ENCODE assay signal across 28 mouse cellular contexts in genomic region chr1:107445352-107445751, GRCm38 (mm10). TPM values are rescaled to one million over a fixed set of nuclear protein-coding genes. Genes with fewer than 3 reads are reported as not detected.
DNase-seq lines count a peak whose midpoint lies in the region; ATAC-seq and TF ChIP-seq lines count a peak whose summit lies in the region.
"Had no signal": no experiment of that assay in that cellular context is flagged by ENCODE, and none has a peak within 500 bp of the region (broad histone marks: within the 10 kb centered on the region; RNA-seq: fewer than 3 reads in every experiment).

No protein-coding gene starts in this region.

- H3K4me1 ChIP-seq in hindbrain, postnatal 0 days (ENCODE audit: insufficient read depth, low read length) = no peaks in the 10 kb centered on the region
- H3K4me1 ChIP-seq in hindbrain, embryonic 11.5 days (replicated peaks; ENCODE audit: control insufficient read depth, insufficient read depth, low read length) = no peaks in the 10 kb centered on the region
- peaks cover 0 to 3% of the 10 kb centered on the region in 2 experiments; a peak in 2 of 4 replicates for H3K4me1 ChIP-seq in MEL (ENCODE audit: control insufficient read depth in 1 of 2, insufficient read depth in 2 of 2, low read length in 2 of 2)
- H3K4me1 ChIP-seq: embryonic facial prominence, embryonic 15.5 days; forebrain, embryonic 10.5 days; heart, embryonic 10.5 days; heart, embryonic 15.5 days; hindbrain, embryonic 15.5 days had no signal

- no peak for ATAC-seq in hindbrain, postnatal 0 days
- no peak for ATAC-seq in hindbrain, embryonic 11.5 days (ENCODE audit: low FRiP score)
- ATAC-seq in frontal cortex, adult (ENCODE audit: low TSS enrichment) = no peak
- no peak for ATAC-seq in activated CD4-positive, CD25-positive, alpha-beta regulatory T cell, adult 4 months
- ATAC-seq: forebrain, embryonic 14.5 days had no signal

- no peaks in the 10 kb centered on the region for H3K36me3 ChIP-seq in hindbrain, postnatal 0 days (ENCODE audit: insufficient read depth, low read length)
- H3K36me3 ChIP-seq in hindbrain, embryonic 11.5 days (ENCODE audit: control insufficient read depth, insufficient read depth, low read length) = no peaks in the 10 kb centered on the region
- H3K36me3 ChIP-seq in MEL (ENCODE audit: control insufficient read depth in 1 of 2, insufficient read depth in 2 of 2, low read length in 2 of 2) = peaks cover 0 to 8% of the 10 kb centered on the region in 2 experiments; a peak in 2 of 4 replicates
- H3K36me3 ChIP-seq: embryonic facial prominence, embryonic 15.5 days; forebrain, embryonic 10.5 days; heart, embryonic 10.5 days; heart, embryonic 15.5 days; hindbrain, embryonic 15.5 days had no signal

- no peaks in the 10 kb centered on the region for H3K9me3 ChIP-seq in hindbrain, postnatal 0 days (ENCODE audit: low read length)
- H3K9me3 ChIP-seq in hindbrain, embryonic 11.5 days (ENCODE audit: control insufficient read depth, low read length) = no peaks in the 10 kb centered on the region
- no peaks in the 10 kb centered on the region for H3K9me3 ChIP-seq in MEL (replicated peaks; ENCODE audit: insufficient read depth, low read length)
- H3K9me3 ChIP-seq: embryonic facial prominence, embryonic 15.5 days; forebrain, embryonic 10.5 days; heart, embryonic 10.5 days; heart, embryonic 15.5 days; hindbrain, embryonic 15.5 days had no signal

- TF ChIP-seq CTCF in hindbrain, postnatal 0 days (IDR thresholded peaks at IDR 0.05; ENCODE audit: low read depth) = no peak
- TF ChIP-seq CTCF in MEL (IDR thresholded peaks at IDR 0.05 in 2 of 3, conservative IDR thresholded peaks at IDR 0.05 in 1 of 3; ENCODE audit: control insufficient read depth in 1 of 3, insufficient read depth in 1 of 3, low read depth in 2 of 3, low read length in 3 of 3, poor library complexity in 1 of 3, severe bottlenecking in 1 of 3) = no peak
- TF ChIP-seq CTCF in brain, embryonic 14.5 days (IDR thresholded peaks at IDR 0.05; ENCODE audit: borderline replicate concordance, extremely low read depth, insufficient read depth, insufficient read length) = no peak

- H3K27me3 ChIP-seq in hindbrain, postnatal 0 days (ENCODE audit: insufficient read depth, low read length) = no peaks in the 10 kb centered on the region
- no peaks in the 10 kb centered on the region for H3K27me3 ChIP-seq in hindbrain, embryonic 11.5 days (ENCODE audit: control insufficient read depth, insufficient read depth, low read length)
- no peaks in the 10 kb centered on the region for H3K27me3 ChIP-seq in MEL (ENCODE audit: control insufficient read depth in 1 of 2, insufficient read depth in 2 of 2, low read length in 2 of 2)
- H3K27me3 ChIP-seq: CH12.LX; embryonic facial prominence, embryonic 15.5 days; heart, embryonic 15.5 days; hindbrain, embryonic 15.5 days had no signal

- no peak overlapping the region for H3K4me2 ChIP-seq in hindbrain, postnatal 0 days (ENCODE audit: low read depth, low read length)
- H3K4me2 ChIP-seq in hindbrain, embryonic 11.5 days (replicated peaks; ENCODE audit: low read depth, low read length) = no peak overlapping the region
- H3K4me2 ChIP-seq: embryonic facial prominence, embryonic 15.5 days; heart, embryonic 15.5 days; hindbrain, embryonic 15.5 days had no signal

- H3K4me3 ChIP-seq in hindbrain, postnatal 0 days (ENCODE audit: low read length) = no peak overlapping the region
- H3K4me3 ChIP-seq in hindbrain, embryonic 11.5 days (ENCODE audit: low read depth, low read length) = no peak overlapping the region
- H3K4me3 ChIP-seq in MEL (ENCODE audit: control insufficient read depth in 1 of 2, insufficient read depth in 1 of 2, low read depth in 2 of 2, low read length in 2 of 2) = no peak overlapping the region
- H3K4me3 ChIP-seq: embryonic facial prominence, embryonic 15.5 days; erythroblast, embryonic 14.5 days; forebrain, embryonic 10.5 days; heart, embryonic 10.5 days; heart, embryonic 15.5 days; hindbrain, embryonic 15.5 days had no signal

- no peaks in the 10 kb centered on the region; the same call in 1 of the 2 replicates for H3K79me2 ChIP-seq in MEL (ENCODE audit: control insufficient read depth, insufficient read depth, low read length, poor library complexity)

- TF ChIP-seq POLR2A in MEL (IDR thresholded peaks at IDR 0.05; ENCODE audit: control insufficient read depth in 1 of 2, insufficient read depth in 1 of 2, low read depth in 1 of 2, low read length in 2 of 2, poor library complexity in 1 of 2) = no peak
- TF ChIP-seq POLR2A in brain, embryonic 14.5 days (IDR thresholded peaks at IDR 0.05; ENCODE audit: borderline replicate concordance, extremely low read depth, insufficient read depth, insufficient read length, poor library complexity, severe bottlenecking) = no peak

- DNase-seq in hindbrain, postnatal 0 days (ENCODE audit: low spot score) = peak; percentile 10
- no peak for DNase-seq in hindbrain, embryonic 11.5 days (ENCODE audit: low spot score)
- DNase-seq in MEL (ENCODE audit: low read depth, low spot score) = peak; percentile 49
- DNase-seq in brain, embryonic 14.5 days (ENCODE audit: low read depth) = peak; percentile 1
- DNase-seq in right cerebral cortex, postnatal 4 days = no peak
- DNase-seq: adrenal gland, postnatal 25 days; cerebellum, adult 11 months; cerebellum, adult 8-10 months; cerebellum, postnatal 14 days; embryo, embryonic 11 days; gastrocnemius, postnatal 36 days; heart, adult 11 months; heart, postnatal 14 days had no signal

- WGBS in hindbrain, postnatal 0 days = 69% methylated on average over 5 of the region's 5 CpGs
- WGBS in hindbrain, embryonic 11.5 days = 78% methylated on average over 5 of the region's 5 CpGs

- no peak overlapping the region for H3K9ac ChIP-seq in hindbrain, postnatal 0 days (replicated peaks; ENCODE audit: low read length)
- no peak overlapping the region for H3K9ac ChIP-seq in hindbrain, embryonic 11.5 days (ENCODE audit: low read depth, low read length)
- no peak overlapping the region for H3K9ac ChIP-seq in MEL (ENCODE audit: control insufficient read depth, low read depth, low read length, poor library complexity, severe bottlenecking)
- H3K9ac ChIP-seq: embryonic facial prominence, embryonic 15.5 days; heart, embryonic 15.5 days; hindbrain, embryonic 15.5 days had no signal

- no peak overlapping the region for H3K27ac ChIP-seq in hindbrain, postnatal 0 days
- no peak overlapping the region for H3K27ac ChIP-seq in hindbrain, embryonic 11.5 days (ENCODE audit: low read depth, low read length)
- no peak overlapping the region for H3K27ac ChIP-seq in MEL (ENCODE audit: control insufficient read depth, low read depth, low read length)
- H3K27ac ChIP-seq: embryonic facial prominence, embryonic 15.5 days; forebrain, embryonic 10.5 days; heart, embryonic 10.5 days; heart, embryonic 15.5 days; hindbrain, embryonic 15.5 days had no signal

- no peak for TF ChIP-seq RAD21 in MEL (IDR thresholded peaks at IDR 0.05; ENCODE audit: low read depth, low read length)

- 0 out of 4 replicates have a peak, but pooled peaks of 1 of the 2 experiments have one; percentile 22 for TF ChIP-seq EP300 in MEL (IDR thresholded peaks at IDR 0.05; ENCODE audit: low read depth in 1 of 2, low read length in 2 of 2)

TF ChIP-seq in MEL, 35 proteins besides CTCF, POLR2A, EP300 and RAD21:
- TF ChIP-seq ZNF384 (IDR thresholded peaks at IDR 0.05; ENCODE audit: low read depth, low read length) (no peak), MAZ (IDR thresholded peaks at IDR 0.05; ENCODE audit: low read depth, low read length) (no peak), MYB (IDR thresholded peaks at IDR 0.05; ENCODE audit: low read depth, low read length) (no peak), GABPA (IDR thresholded peaks at IDR 0.05; ENCODE audit: low read depth, low read length) (no peak), GATA1 (IDR thresholded peaks at IDR 0.05; ENCODE audit: low read depth, low read length) (peak; percentile 48), KAT2A (conservative IDR thresholded peaks at IDR 0.05; ENCODE audit: low read depth, low read length) (no peak), USF2 (IDR thresholded peaks at IDR 0.05; ENCODE audit: borderline replicate concordance in 1 of 2, insufficient read depth in 1 of 2, low read depth in 1 of 2, low read length in 2 of 2) (no peak)
TF ChIP-seq in MEL: peak in this region for 1.

RNA-seq across cellular contexts. Expression of gene Serpinb7, which starts 45.9 kb away (rescaled TPM):
- not detected in 2 replicates for total RNA-seq in hindbrain, postnatal 0 days (2014; rRNA removed)
- 0.15 TPM in 1 of 2 replicates, not detected in the other for polyA plus RNA-seq in hindbrain, postnatal 0 days (2015; fragmentation: Nextera tagmentation; extraction: Ambion mirVana)
- not detected in 2 replicates for polyA plus RNA-seq in hindbrain, embryonic 11.5 days (2014; fragmentation: Nextera tagmentation; extraction: Ambion mirVana)
- total RNA-seq in MEL (2012; rRNA removed) = not detected in 2 replicates
- not detected for polyA plus RNA-seq in MEL (2012; ENCODE audit: insufficient read depth in 1 of 2, insufficient read length in 2 of 2, low read depth in 1 of 2, low replicate concordance in 2 of 2, missing spikeins in 1 of 2)
- polyA plus RNA-seq in brain, embryonic 14.5 days (2012; rRNA removed) = 0.14 and 0.59 TPM in 2 replicates
- not detected for polyA plus RNA-seq in activated CD4-positive, CD25-positive, alpha-beta regulatory T cell, adult 4 months (2017; shearing (Covaris generic))
- total RNA-seq: adrenal gland, adult 18-20 months; adrenal gland, postnatal 25 days; common myeloid progenitor, adult 5-6 weeks; gastrocnemius, postnatal 36 days; heart, postnatal 14 days; hematopoietic stem cell, adult 5-6 weeks had no signal
- polyA plus RNA-seq: embryonic facial prominence, embryonic 11.5 days; erythroblast, embryonic 14.5 days; forebrain, embryonic 10.5 days; forebrain, embryonic 14.5 days; heart, embryonic 10.5 days; intestine, embryonic 14.5 days had no signal

Comparison
In these comparisons a context has a peak if more than half of its experiments do, and no peak if none do; other contexts are left out.
1. DNase-seq: peak in hindbrain, postnatal 0 days (single experiment), MEL (single experiment) and brain, embryonic 14.5 days (single experiment); none in hindbrain, embryonic 11.5 days (single experiment) and right cerebral cortex, postnatal 4 days (single experiment).